Mouse (Mus musculus): ENCODE results near the gene Btbd7. TPM values are rescaled to one million over a fixed set of nuclear protein-coding genes. Genes with fewer than 3 reads are reported as not detected.
A peak's percentile ranks its signal among the peaks of the same experiment; 100 is the strongest.

The Btbd7 gene
- polyA plus RNA-seq, 1 experiment from 2014 or later = 24.0 TPM

GRCm38 (mm10) chr12:102733381-102733780 is 144.9 kb downstream of the Btbd7 start:
- H3K27ac ChIP-seq (ENCODE audit: low read depth, low read length) = no peak overlapping the region
- no peak for ATAC-seq (ENCODE audit: low FRiP score, low TSS enrichment)
- H3K27me3 ChIP-seq (ENCODE audit: control insufficient read depth, insufficient read depth, low read length) = no peaks in the 10 kb centered on the region
- WGBS = 14% methylated on average over 4 of the region's 5 CpGs
- H3K9me3 ChIP-seq (ENCODE audit: control insufficient read depth, low read length) = no peaks in the 10 kb centered on the region
- H3K9ac ChIP-seq (ENCODE audit: low read depth, low read length) = no peak overlapping the region
- peaks cover 16% of the 10 kb centered on the region for H3K4me1 ChIP-seq (ENCODE audit: control insufficient read depth, insufficient read depth, low read length)
- H3K36me3 ChIP-seq (ENCODE audit: control insufficient read depth, insufficient read depth, low read length) = no peaks in the 10 kb centered on the region
- H3K4me3 ChIP-seq (ENCODE audit: low read length) = no peak overlapping the region
- no peak overlapping the region for H3K4me2 ChIP-seq (replicated peaks; ENCODE audit: low read depth, low read length)

GRCm38 (mm10) chr12:102730798-102731619 is 147.3 kb downstream of the Btbd7 start:
- peak overlapping the region; percentile 44 for H3K4me2 ChIP-seq (replicated peaks; ENCODE audit: low read depth, low read length)
- H3K4me1 ChIP-seq (ENCODE audit: control insufficient read depth, insufficient read depth, low read length) = peaks cover 16% of the 10 kb centered on the region
- H3K9me3 ChIP-seq (ENCODE audit: control insufficient read depth, low read length) = no peaks in the 10 kb centered on the region
- H3K27ac ChIP-seq (ENCODE audit: low read depth, low read length) = peak overlapping the region; percentile 82
- no peaks in the 10 kb centered on the region for H3K36me3 ChIP-seq (ENCODE audit: control insufficient read depth, insufficient read depth, low read length)
- H3K9ac ChIP-seq (ENCODE audit: low read depth, low read length) = 0 out of 2 replicates have a peak overlapping the region, but pooled peaks have one; percentile 23
- no peaks in the 10 kb centered on the region for H3K27me3 ChIP-seq (ENCODE audit: control insufficient read depth, insufficient read depth, low read length)
- H3K4me3 ChIP-seq (ENCODE audit: low read length) = no peak overlapping the region
- 15% methylated on average over 16 of the region's 16 CpGs for WGBS
- ATAC-seq (ENCODE audit: low FRiP score, low TSS enrichment) = peak; percentile 44

Other genes with a start within 250 kb of the Btbd7 start
- 10.2 and 18.4 TPM in 2 replicates for gene Itpk1, start 173.5 kb downstream of the Btbd7 start, polyA plus RNA-seq (2014; fragmentation: Nextera tagmentation; extraction: Ambion mirVana)
- 21.1 and 25.9 TPM in 2 replicates for gene Moap1, start 134.8 kb downstream of the Btbd7 start, polyA plus RNA-seq (2014; fragmentation: Nextera tagmentation; extraction: Ambion mirVana)
- gene Tmem251, start 134.7 kb downstream of the Btbd7 start, polyA plus RNA-seq (2014; fragmentation: Nextera tagmentation; extraction: Ambion mirVana) = 11.9 and 12.1 TPM in 2 replicates
- not detected in 2 replicates for gene Gm28051, start 120.7 kb downstream of the Btbd7 start, polyA plus RNA-seq (2014; fragmentation: Nextera tagmentation; extraction: Ambion mirVana)
- gene Gon7, start 120.7 kb downstream of the Btbd7 start, polyA plus RNA-seq (2014; fragmentation: Nextera tagmentation; extraction: Ambion mirVana) = 34.7 and 38.1 TPM in 2 replicates
- gene Ubr7, start 120.5 kb downstream of the Btbd7 start, polyA plus RNA-seq (2014; fragmentation: Nextera tagmentation; extraction: Ambion mirVana) = 33.7 and 53.7 TPM in 2 replicates
- 25.8 TPM in 2 replicates for gene Gm20604, start 119.8 kb downstream of the Btbd7 start, polyA plus RNA-seq (2014; fragmentation: Nextera tagmentation; extraction: Ambion mirVana)
- not detected in 2 replicates for gene Cox8c, start 20.8 kb upstream of the Btbd7 start, polyA plus RNA-seq (2014; fragmentation: Nextera tagmentation; extraction: Ambion mirVana)
- 0.14 and 0.16 TPM in 2 replicates for gene Unc79, start 70.4 kb upstream of the Btbd7 start, polyA plus RNA-seq (2014; fragmentation: Nextera tagmentation; extraction: Ambion mirVana)